Mouse (Mus musculus) lung, postnatal 0 days (tissue): Measurements from ENCODE around the gene Zdhhc14.

Source experiments
- CTCF ChIP-seq: IDR thresholded peaks from 2 replicates; pipeline ENCODE4 v1.5.1; 2016; ENCODE audit warnings: antibody characterized with exemption, mild to moderate bottlenecking
- EP300 ChIP-seq: IDR thresholded peaks from 2 replicates; pipeline ENCODE4 v1.6.1; 2016; ENCODE audit warnings: antibody characterized with exemption, mild to moderate bottlenecking, control low read depth

- TF ChIP-seq CTCF (no peak), EP300 (no peak)
Observed at GRCm38 (mm10) chr17:5549460-5549859, 57.1 kb downstream of the Zdhhc14 start.
